Mouse (Mus musculus): Measurements from ENCODE around the gene Ddx27. TPM values are rescaled to one million over a fixed set of nuclear protein-coding genes. Genes with fewer than 3 reads are reported as not detected.

Ddx27 gene
- total and polyA plus RNA-seq, 2 experiments: 11.2 to 13.4 TPM

GRCm38 (mm10) chr2:166995796-166996532 is 19.0 kb upstream of the Ddx27 start, which contains the start of gene Stau1:
TSS of gene Stau1 (minus strand) at chr2:166996299.
- Histone ChIP-seq H3K36me3 (ENCODE audit: control insufficient read depth, insufficient read depth, low read length) (no peaks in the 10 kb centered on the region), H3K79me2 (ENCODE audit: control insufficient read depth, insufficient read depth, low read length) (peaks cover 26% of the 10 kb centered on the region), H3K27me3 (ENCODE audit: control insufficient read depth, insufficient read depth, low read length) (no peaks in the 10 kb centered on the region), H3K4me1 (ENCODE audit: control insufficient read depth, insufficient read depth, low read length) (peaks cover 20% of the 10 kb centered on the region), H3K9ac (ENCODE audit: low read depth, low read length) (peak within 1 kb of the TSS; percentile 91), H3K27ac (replicated peaks; ENCODE audit: insufficient read depth, low read depth, low read length) (peak within 1 kb of the TSS; percentile 78), H3K4me3 (ENCODE audit: insufficient read depth, low read depth, low read length) (peak within 1 kb of the TSS; percentile 80)
- no peak for TF ChIP-seq CTCF (IDR thresholded peaks at IDR 0.05; ENCODE audit: low read depth, low read length)
- peak; percentile 91 for TF ChIP-seq POLR2A (IDR thresholded peaks at IDR 0.05; ENCODE audit: extremely low read depth, insufficient read depth, low read length)
- under 1% methylated on average over 87 of the region's 88 CpGs for WGBS
- peak; percentile 90 for DNase-seq (ENCODE audit: extremely low read depth, low read depth, low spot score)

DNA sequence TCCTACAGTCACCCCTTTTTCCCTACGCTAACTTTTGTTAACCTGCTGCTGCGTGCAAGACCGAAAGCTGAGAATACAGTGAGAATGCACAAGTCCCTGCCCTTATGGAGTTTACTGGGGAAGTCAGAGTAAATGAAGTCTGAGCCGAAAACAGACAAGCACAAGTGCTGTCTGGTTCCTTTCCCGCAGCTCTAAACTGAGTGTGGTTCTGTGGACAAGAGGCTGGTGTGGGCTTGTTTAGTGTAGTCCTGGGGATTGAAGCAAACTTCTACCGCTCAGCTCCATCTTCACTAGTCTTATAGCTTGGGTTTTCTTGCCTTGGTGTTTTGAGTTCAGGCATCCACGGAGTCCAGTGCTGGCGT is 18.5 kb upstream of the Ddx27 start:
- no peak for DNase-seq (ENCODE audit: extremely low read depth, low read depth, low spot score)
- peaks cover 17% of the 10 kb centered on the region for H3K4me1 ChIP-seq (ENCODE audit: control insufficient read depth, insufficient read depth, low read length)
- no peaks in the 10 kb centered on the region for H3K36me3 ChIP-seq (ENCODE audit: control insufficient read depth, insufficient read depth, low read length)
- no peak for TF ChIP-seq POLR2A (IDR thresholded peaks at IDR 0.05; ENCODE audit: extremely low read depth, insufficient read depth, low read length)
- TF ChIP-seq CTCF (IDR thresholded peaks at IDR 0.05; ENCODE audit: low read depth, low read length): no peak
- WGBS: 32% methylated on average over 8 of the region's 8 CpGs
- H3K9ac ChIP-seq (ENCODE audit: low read depth, low read length): peak overlapping the region; percentile 80
- no peaks in the 10 kb centered on the region for H3K27me3 ChIP-seq (ENCODE audit: control insufficient read depth, insufficient read depth, low read length)
- peaks cover 21% of the 10 kb centered on the region for H3K79me2 ChIP-seq (ENCODE audit: control insufficient read depth, insufficient read depth, low read length)
- H3K4me3 ChIP-seq (ENCODE audit: insufficient read depth, low read depth, low read length): peak overlapping the region; percentile 59
- peak overlapping the region; percentile 69 for H3K27ac ChIP-seq (replicated peaks; ENCODE audit: insufficient read depth, low read depth, low read length)

DNA sequence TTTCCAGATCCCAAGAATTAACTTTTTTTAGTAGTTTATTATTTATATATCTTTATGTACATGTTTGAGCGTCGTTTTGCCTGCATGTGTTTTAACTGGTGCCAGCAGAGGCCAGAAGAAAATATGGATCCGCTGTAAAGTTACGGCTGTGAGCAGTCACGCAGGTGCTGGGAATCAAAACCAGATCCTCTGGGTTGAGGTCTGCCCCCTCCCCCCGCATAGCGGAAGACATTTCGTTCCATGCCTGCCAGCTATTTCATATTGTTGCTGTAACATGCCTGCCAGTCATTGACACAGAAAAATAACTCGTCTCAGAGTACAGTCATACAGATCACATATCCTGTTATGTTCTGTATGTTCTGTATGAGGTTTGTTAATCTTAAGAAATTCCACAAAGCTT is 13.5 kb upstream of the Ddx27 start:
- no peak for DNase-seq (ENCODE audit: extremely low read depth, low read depth, low spot score)
- Histone ChIP-seq H3K27me3 (ENCODE audit: control insufficient read depth, insufficient read depth, low read length) (no peaks in the 10 kb centered on the region), H3K4me1 (ENCODE audit: control insufficient read depth, insufficient read depth, low read length) (peaks cover 9% of the 10 kb centered on the region; the same call in 1 of the 2 replicates), H3K79me2 (ENCODE audit: control insufficient read depth, insufficient read depth, low read length) (no peaks in the 10 kb centered on the region), H3K36me3 (ENCODE audit: control insufficient read depth, insufficient read depth, low read length) (no peaks in the 10 kb centered on the region), H3K9ac (ENCODE audit: low read depth, low read length) (no peak overlapping the region), H3K4me3 (ENCODE audit: insufficient read depth, low read depth, low read length) (no peak overlapping the region), H3K27ac (replicated peaks; ENCODE audit: insufficient read depth, low read depth, low read length) (no peak overlapping the region)
- 78% methylated on average over 9 of the region's 9 CpGs for WGBS
- TF ChIP-seq POLR2A (IDR thresholded peaks at IDR 0.05; ENCODE audit: extremely low read depth, insufficient read depth, low read length): no peak
- no peak for TF ChIP-seq CTCF (IDR thresholded peaks at IDR 0.05; ENCODE audit: low read depth, low read length)

DNA sequence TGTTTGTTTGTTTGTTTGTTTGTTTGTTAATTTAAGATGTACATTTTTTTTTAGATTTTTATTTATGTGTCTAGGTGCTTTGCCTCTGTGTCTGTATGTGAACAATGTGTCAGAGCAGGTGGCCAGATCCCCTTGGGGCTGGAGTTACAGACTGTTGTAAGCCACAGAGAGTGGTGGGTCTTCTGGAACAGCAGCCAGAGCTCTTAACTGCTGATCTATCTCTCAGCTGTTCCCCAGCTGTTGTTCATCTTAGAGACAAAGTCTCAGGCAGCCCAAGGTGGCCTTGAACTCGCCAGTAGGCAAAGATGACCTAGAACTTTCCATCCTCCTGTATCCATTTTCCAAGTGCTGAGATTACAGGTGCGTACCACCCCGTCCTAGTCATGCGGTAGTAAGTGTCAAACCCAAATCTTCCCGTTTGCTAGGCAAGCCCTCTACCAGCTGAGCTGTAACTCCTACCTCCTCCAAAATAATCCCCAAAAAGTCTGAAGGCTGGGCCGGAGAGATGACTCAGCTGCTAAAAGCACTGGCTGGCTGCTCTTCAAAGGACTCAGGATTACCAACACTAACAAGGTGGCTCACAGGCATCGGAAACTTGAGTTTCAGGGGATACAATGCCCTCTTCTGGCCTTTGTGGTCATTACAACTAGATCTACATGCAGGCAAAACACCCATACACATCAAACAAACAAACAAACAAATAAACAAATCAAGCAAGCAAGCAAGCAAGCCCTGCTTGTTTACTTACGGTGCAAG is 10.7 kb upstream of the Ddx27 start:
- H3K27ac ChIP-seq (replicated peaks; ENCODE audit: insufficient read depth, low read depth, low read length): peak overlapping the region; percentile 0; the same call in 1 of the 2 replicates
- peak; percentile 84 for DNase-seq (ENCODE audit: extremely low read depth, low read depth, low spot score)
- 0 out of 2 replicates have a peak overlapping the region, but pooled peaks have one; percentile 1 for H3K9ac ChIP-seq (ENCODE audit: low read depth, low read length)
- WGBS: 44% methylated on average over 8 of the region's 8 CpGs
- no peak overlapping the region for H3K4me3 ChIP-seq (ENCODE audit: insufficient read depth, low read depth, low read length)
- H3K36me3 ChIP-seq (ENCODE audit: control insufficient read depth, insufficient read depth, low read length): no peaks in the 10 kb centered on the region
- H3K4me1 ChIP-seq (ENCODE audit: control insufficient read depth, insufficient read depth, low read length): peaks cover 15% of the 10 kb centered on the region; the same call in 1 of the 2 replicates
- no peaks in the 10 kb centered on the region for H3K79me2 ChIP-seq (ENCODE audit: control insufficient read depth, insufficient read depth, low read length)
- no peaks in the 10 kb centered on the region for H3K27me3 ChIP-seq (ENCODE audit: control insufficient read depth, insufficient read depth, low read length)
- TF ChIP-seq POLR2A (IDR thresholded peaks at IDR 0.05; ENCODE audit: extremely low read depth, insufficient read depth, low read length) (no peak), CTCF (IDR thresholded peaks at IDR 0.05; ENCODE audit: low read depth, low read length) (peak; percentile 43)

- Histone ChIP-seq H3K79me2 (ENCODE audit: control insufficient read depth, insufficient read depth, low read length) (no peaks in the 10 kb centered on the region), H3K4me3 (ENCODE audit: insufficient read depth, low read depth, low read length) (peak overlapping the region; percentile 52; the same call in 1 of the 2 replicates), H3K27me3 (ENCODE audit: control insufficient read depth, insufficient read depth, low read length) (no peaks in the 10 kb centered on the region), H3K4me1 (ENCODE audit: control insufficient read depth, insufficient read depth, low read length) (peaks cover 15% of the 10 kb centered on the region; the same call in 1 of the 2 replicates), H3K27ac (replicated peaks; ENCODE audit: insufficient read depth, low read depth, low read length) (peak overlapping the region; percentile 38), H3K36me3 (ENCODE audit: control insufficient read depth, insufficient read depth, low read length) (no peaks in the 10 kb centered on the region), H3K9ac (ENCODE audit: low read depth, low read length) (no peak overlapping the region)
- TF ChIP-seq CTCF (IDR thresholded peaks at IDR 0.05; ENCODE audit: low read depth, low read length): no peak
- TF ChIP-seq POLR2A (IDR thresholded peaks at IDR 0.05; ENCODE audit: extremely low read depth, insufficient read depth, low read length): no peak
- peak; percentile 84 for DNase-seq (ENCODE audit: extremely low read depth, low read depth, low spot score)
- 42% methylated on average over 2 of the region's 2 CpGs for WGBS
Observed at GRCm38 (mm10) chr2:167006355-167006754, 8.6 kb upstream of the Ddx27 start.

All from liver, adult 2 months (tissue).